Mouse (Mus musculus): Measurements from ENCODE around the gene Hhat. TPM values are rescaled to one million over a fixed set of nuclear protein-coding genes. Genes with fewer than 3 reads are reported as not detected.

Hhat gene
- total and polyA plus RNA-seq, 3 experiments = 0.39 to 1.0 TPM; not detected in 1

DNA sequence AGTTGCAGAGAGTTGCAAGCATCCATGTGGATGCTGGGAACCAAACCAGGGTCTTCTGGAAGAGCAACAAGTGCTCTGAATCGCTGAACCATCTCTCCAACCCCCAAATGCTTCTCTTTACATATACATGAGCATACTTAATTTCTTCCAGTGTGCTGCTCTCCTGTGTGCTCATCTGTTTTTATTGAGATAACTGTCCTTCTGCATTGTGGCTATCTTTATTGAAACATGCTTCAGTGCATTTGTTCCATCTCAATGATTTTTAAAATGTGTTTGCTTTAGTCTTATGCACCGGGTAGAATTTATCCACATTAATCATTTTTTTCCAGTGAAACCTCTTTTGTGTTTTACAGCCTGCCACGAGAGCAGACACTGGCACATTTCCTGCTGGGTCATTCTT is 177.5 kb downstream of the Hhat start:
- TF ChIP-seq MAFK (IDR thresholded peaks at IDR 0.05; ENCODE audit: borderline replicate concordance, low read depth, low read length) = no peak
- TF ChIP-seq POLR2AphosphoS2 (IDR thresholded peaks at IDR 0.05; ENCODE audit: low read length) = no peak
- peak; percentile 56 for TF ChIP-seq TAL1 (IDR thresholded peaks at IDR 0.05; ENCODE audit: low read length)
- TF ChIP-seq EP300 (IDR thresholded peaks at IDR 0.05; ENCODE audit: low read depth in 1 of 2, low read length in 2 of 2) = peak; percentile 65 to 76
- TF ChIP-seq ETS1 (IDR thresholded peaks at IDR 0.05; ENCODE audit: low read depth, low read length) = peak; percentile 26; the same call in 1 of the 2 replicates
- 0 out of 2 replicates have a peak, but pooled peaks have one; percentile 53 for TF ChIP-seq GATA1 (IDR thresholded peaks at IDR 0.05; ENCODE audit: low read depth, low read length)
- peak; percentile 38; the same call in 1 of the 2 replicates for TF ChIP-seq TCF12 (IDR thresholded peaks at IDR 0.05; ENCODE audit: low read depth, low read length)
- TF ChIP-seq CTCF (IDR thresholded peaks at IDR 0.05 in 2 of 3, conservative IDR thresholded peaks at IDR 0.05 in 1 of 3; ENCODE audit: control insufficient read depth in 1 of 3, insufficient read depth in 1 of 3, low read depth in 2 of 3, low read length in 3 of 3, poor library complexity in 1 of 3, severe bottlenecking in 1 of 3) = no peak
- H3K27me3 ChIP-seq (ENCODE audit: control insufficient read depth in 1 of 2, insufficient read depth in 2 of 2, low read length in 2 of 2) = no peaks in the 10 kb centered on the region; a peak in 1 of 4 replicates
- no peak overlapping the region for H3K9ac ChIP-seq (ENCODE audit: control insufficient read depth, low read depth, low read length, poor library complexity, severe bottlenecking)
- no peak overlapping the region for H3K27ac ChIP-seq (ENCODE audit: control insufficient read depth, low read depth, low read length)
- peak; percentile 40 for DNase-seq (ENCODE audit: low read depth, low spot score)
- no peak overlapping the region for H3K4me3 ChIP-seq (ENCODE audit: control insufficient read depth in 1 of 2, insufficient read depth in 1 of 2, low read depth in 2 of 2, low read length in 2 of 2)
- no peaks in the 10 kb centered on the region for H3K4me1 ChIP-seq (ENCODE audit: control insufficient read depth in 1 of 2, insufficient read depth in 2 of 2, low read length in 2 of 2)
- H3K9me3 ChIP-seq (replicated peaks; ENCODE audit: insufficient read depth, low read length) = no peaks in the 10 kb centered on the region
- H3K36me3 ChIP-seq (ENCODE audit: control insufficient read depth in 1 of 2, insufficient read depth in 2 of 2, low read length in 2 of 2) = no peaks in the 10 kb centered on the region
- no peaks in the 10 kb centered on the region for H3K79me2 ChIP-seq (ENCODE audit: control insufficient read depth, insufficient read depth, low read length, poor library complexity)

DNA sequence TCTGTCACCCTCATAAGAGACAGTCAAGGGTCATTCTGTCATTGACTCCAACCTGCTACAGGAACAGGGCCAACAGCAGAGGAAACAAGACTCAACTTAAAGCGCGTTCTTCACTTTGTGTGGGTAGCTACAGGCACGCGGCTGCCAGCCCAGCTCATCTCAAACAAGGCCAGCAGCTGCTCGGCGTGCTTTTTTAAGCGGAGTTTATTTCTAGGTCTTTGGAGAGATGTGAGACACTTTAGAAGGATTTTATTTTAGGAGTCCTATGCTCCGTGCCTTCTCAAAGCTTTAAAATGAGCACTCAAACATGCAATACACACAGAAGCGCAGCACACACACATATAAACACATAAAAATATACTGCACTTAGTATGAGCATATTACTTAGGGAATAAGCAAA is 183.6 kb downstream of the Hhat start:
- Histone ChIP-seq H3K27me3 (ENCODE audit: control insufficient read depth in 1 of 2, insufficient read depth in 2 of 2, low read length in 2 of 2) (no peaks in the 10 kb centered on the region; a peak in 1 of 4 replicates), H3K36me3 (ENCODE audit: control insufficient read depth in 1 of 2, insufficient read depth in 2 of 2, low read length in 2 of 2) (no peaks in the 10 kb centered on the region), H3K9ac (ENCODE audit: control insufficient read depth, low read depth, low read length, poor library complexity, severe bottlenecking) (no peak overlapping the region), H3K79me2 (ENCODE audit: control insufficient read depth, insufficient read depth, low read length, poor library complexity) (no peaks in the 10 kb centered on the region), H3K9me3 (replicated peaks; ENCODE audit: insufficient read depth, low read length) (no peaks in the 10 kb centered on the region), H3K4me1 (ENCODE audit: control insufficient read depth in 1 of 2, insufficient read depth in 2 of 2, low read length in 2 of 2) (no peaks in the 10 kb centered on the region), H3K4me3 (ENCODE audit: control insufficient read depth in 1 of 2, insufficient read depth in 1 of 2, low read depth in 2 of 2, low read length in 2 of 2) (no peak overlapping the region), H3K27ac (ENCODE audit: control insufficient read depth, low read depth, low read length) (no peak overlapping the region)
- no peak for DNase-seq (ENCODE audit: low read depth, low spot score)
- TF ChIP-seq ETS1 (IDR thresholded peaks at IDR 0.05; ENCODE audit: low read depth, low read length) = no peak
- TF ChIP-seq ELF1 (IDR thresholded peaks at IDR 0.05; ENCODE audit: low read depth, low read length) = no peak
- TF ChIP-seq SMC3 (IDR thresholded peaks at IDR 0.05; ENCODE audit: low read depth, low read length) = no peak
- no peak for TF ChIP-seq RCOR1 (IDR thresholded peaks at IDR 0.05; ENCODE audit: low read depth, low read length)
- TF ChIP-seq NRF1 (IDR thresholded peaks at IDR 0.05; ENCODE audit: insufficient read depth, low read depth, low read length, poor library complexity, severe bottlenecking) = no peak
- TF ChIP-seq JUND (IDR thresholded peaks at IDR 0.05; ENCODE audit: low read depth, low read length) = no peak
- TF ChIP-seq TCF12 (IDR thresholded peaks at IDR 0.05; ENCODE audit: low read depth, low read length) = no peak
- TF ChIP-seq ZKSCAN1 (IDR thresholded peaks at IDR 0.05; ENCODE audit: low read depth, low read length) = no peak
- no peak for TF ChIP-seq USF2 (IDR thresholded peaks at IDR 0.05; ENCODE audit: borderline replicate concordance in 1 of 2, insufficient read depth in 1 of 2, low read depth in 1 of 2, low read length in 2 of 2)
- no peak for TF ChIP-seq CHD1 (IDR thresholded peaks at IDR 0.05; ENCODE audit: low read depth, low read length)
- TF ChIP-seq TBP (IDR thresholded peaks at IDR 0.05; ENCODE audit: low read depth, low read length) = no peak
- TF ChIP-seq MYC (IDR thresholded peaks at IDR 0.05; ENCODE audit: low read depth, low read length) = no peak
- TF ChIP-seq ZNF384 (IDR thresholded peaks at IDR 0.05; ENCODE audit: low read depth, low read length) = no peak
- no peak for TF ChIP-seq CTCF (IDR thresholded peaks at IDR 0.05 in 2 of 3, conservative IDR thresholded peaks at IDR 0.05 in 1 of 3; ENCODE audit: control insufficient read depth in 1 of 3, insufficient read depth in 1 of 3, low read depth in 2 of 3, low read length in 3 of 3, poor library complexity in 1 of 3, severe bottlenecking in 1 of 3)
- no peak for TF ChIP-seq EP300 (IDR thresholded peaks at IDR 0.05; ENCODE audit: low read depth in 1 of 2, low read length in 2 of 2)
- TF ChIP-seq GATA1 (IDR thresholded peaks at IDR 0.05; ENCODE audit: low read depth, low read length) = no peak
- TF ChIP-seq UBTF (IDR thresholded peaks at IDR 0.05; ENCODE audit: borderline replicate concordance, insufficient read depth, low read depth, low read length) = no peak

All from MEL (cell line).